Mouse (Mus musculus): Measurements from ENCODE around the gene Ydjc.
"Not testable (repeated sequence)": the region's sequence is repeated elsewhere in the genome, so short reads cannot be mapped to it uniquely, and the experiment has no call there.

The Ydjc gene

GRCm38 (mm10) chr16:17154346-17154745, 9.9 kb downstream of the Ydjc start:
- no peak for DNase-seq

GRCm38 (mm10) chr16:17165478-17165877, 21.1 kb downstream of the Ydjc start:
- DNase-seq, result not testable (repeated sequence)

- no peak for DNase-seq
Observed at GRCm38 (mm10) chr16:17167179-17167578, 22.8 kb downstream of the Ydjc start.

- no peak for DNase-seq
Observed at GRCm38 (mm10) chr16:17168049-17168448, 23.6 kb downstream of the Ydjc start.

GRCm38 (mm10) chr16:17175765-17176164, 31.3 kb downstream of the Ydjc start:
- DNase-seq, result no peak

GRCm38 (mm10) chr16:17177623-17178170, 33.3 kb downstream of the Ydjc start:
- DNase-seq, result no peak

- DNase-seq, result no peak
Observed at GRCm38 (mm10) chr16:17179706-17180105, 35.3 kb downstream of the Ydjc start.

- no peak for DNase-seq
Observed at GRCm38 (mm10) chr16:17181382-17181781, 37.0 kb downstream of the Ydjc start.

GRCm38 (mm10) chr16:17182136-17182535, 37.7 kb downstream of the Ydjc start:
- no peak for DNase-seq

- DNase-seq, result no peak
Observed at GRCm38 (mm10) chr16:17183003-17183402, 38.6 kb downstream of the Ydjc start.

GRCm38 (mm10) chr16:17185475-17185874, 41.1 kb downstream of the Ydjc start:
- no peak for DNase-seq

- DNase-seq, result no peak
Observed at GRCm38 (mm10) chr16:17193823-17194222, 49.4 kb downstream of the Ydjc start.

- DNase-seq, result no peak
Observed at GRCm38 (mm10) chr16:17200121-17200952, 55.9 kb downstream of the Ydjc start.

- DNase-seq, result peak; percentile 88 to 89
Observed at GRCm38 (mm10) chr16:17200953-17201707, 56.7 kb downstream of the Ydjc start.

GRCm38 (mm10) chr16:17201977-17202376, 57.6 kb downstream of the Ydjc start:
- no peak for DNase-seq

- DNase-seq, result no peak
Observed at GRCm38 (mm10) chr16:17202549-17202948, 58.1 kb downstream of the Ydjc start, which contains the start of gene Ube2l3. Ube2l3 (minus strand) TSS chr16:17202649.

- DNase-seq, result peak; percentile 41 to 42
Observed at GRCm38 (mm10) chr16:17204990-17205389, 60.6 kb downstream of the Ydjc start.

- DNase-seq, result peak; percentile 75 to 84
Observed at GRCm38 (mm10) chr16:17208389-17209361, 64.3 kb downstream of the Ydjc start, which contains the start of gene Rimbp3. Rimbp3 (plus strand) TSS chr16:17208603.

GRCm38 (mm10) chr16:17209404-17209960, 65.1 kb downstream of the Ydjc start:
- no peak for DNase-seq
